Mouse (Mus musculus): Measurements from ENCODE around the gene Fis1. TPM values are rescaled to one million over a fixed set of nuclear protein-coding genes. Genes with fewer than 3 reads are reported as not detected.

Gene Fis1
- polyA plus RNA-seq, 1 experiment from 2014 or later, result 299 TPM

DNA sequence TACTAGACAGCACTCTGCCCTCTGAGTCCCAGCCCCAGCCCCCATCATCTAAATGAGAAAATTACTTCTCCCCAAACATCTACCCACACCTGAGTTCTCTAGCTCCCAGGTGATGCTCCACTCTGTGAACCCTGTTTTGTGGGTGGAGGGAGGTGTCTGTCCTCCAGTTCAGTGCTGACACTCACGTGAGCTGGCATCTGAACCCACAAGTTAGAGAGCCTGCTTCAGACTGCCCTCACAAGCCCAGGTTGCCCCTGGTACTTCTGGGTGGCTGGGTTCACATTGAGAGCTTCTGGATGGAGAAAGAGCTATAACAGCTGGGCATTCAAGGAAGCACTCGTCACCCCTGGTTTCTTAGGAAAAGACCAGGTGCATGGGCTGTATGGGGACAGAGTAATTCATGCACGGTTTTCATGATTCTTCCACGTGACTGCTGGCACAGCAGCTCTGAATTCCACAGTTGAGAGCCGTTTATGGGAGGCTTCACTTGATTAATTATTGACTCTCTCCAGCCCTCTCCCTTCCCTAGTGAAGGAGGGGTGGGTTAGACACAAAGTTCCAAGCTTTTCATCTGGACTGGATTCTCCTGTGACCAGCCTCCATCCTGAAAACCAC, 6.0 kb downstream of the Fis1 start:
- Histone ChIP-seq H3K4me3 (ENCODE audit: low read depth, low read length) (no peak overlapping the region), H3K4me2 (ENCODE audit: low read depth, severe bottlenecking) (no peak overlapping the region), H3K4me1 (ENCODE audit: control insufficient read depth, insufficient read depth, low read length) (peaks cover 2% of the 10 kb centered on the region; the same call in 1 of the 2 replicates), H3K9ac (ENCODE audit: low read length) (no peak overlapping the region), H3K27ac (replicated peaks; ENCODE audit: low read depth, low read length) (no peak overlapping the region), H3K27me3 (ENCODE audit: control insufficient read depth, insufficient read depth, low read length) (no peaks in the 10 kb centered on the region), H3K9me3 (ENCODE audit: control insufficient read depth, low read length) (no peaks in the 10 kb centered on the region), H3K36me3 (ENCODE audit: control insufficient read depth, insufficient read depth, low read length) (peaks cover 2% of the 10 kb centered on the region; the same call in 1 of the 2 replicates)
- DNase-seq (ENCODE audit: low spot score), result no peak
- WGBS, result 87% methylated on average over 5 of the region's 5 CpGs
- ATAC-seq (ENCODE audit: insufficient number of reproducible peaks, low FRiP score, low TSS enrichment, low read depth), result no peak

DNA sequence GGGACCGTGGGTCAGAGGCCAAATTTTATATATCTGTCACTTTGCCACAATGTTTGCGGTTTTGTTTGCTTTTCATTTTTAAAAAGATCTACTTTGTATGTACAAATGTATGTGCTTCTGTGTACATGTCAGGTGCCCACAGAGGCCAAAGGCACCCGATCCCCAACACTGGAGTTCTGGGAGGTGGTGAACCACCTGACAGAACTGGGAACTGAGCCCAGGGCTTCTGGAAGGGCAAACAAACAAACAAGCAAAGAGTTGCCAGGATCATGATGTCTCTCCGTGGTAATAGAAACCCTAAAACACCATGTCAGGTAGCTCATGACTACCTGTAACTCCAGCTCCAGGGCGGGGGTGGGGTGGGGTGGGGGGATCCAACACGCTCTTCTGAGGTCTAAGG, 7.0 kb downstream of the Fis1 start:
- H3K36me3 ChIP-seq (ENCODE audit: control insufficient read depth, insufficient read depth, low read length), result peaks cover 10% of the 10 kb centered on the region
- H3K27me3 ChIP-seq (ENCODE audit: control insufficient read depth, insufficient read depth, low read length), result no peaks in the 10 kb centered on the region
- no peak for ATAC-seq (ENCODE audit: insufficient number of reproducible peaks, low FRiP score, low TSS enrichment, low read depth)
- no peak overlapping the region for H3K9ac ChIP-seq (ENCODE audit: low read length)
- WGBS, result 91% methylated on average over 6 of the region's 6 CpGs
- no peaks in the 10 kb centered on the region for H3K9me3 ChIP-seq (ENCODE audit: control insufficient read depth, low read length)
- no peak overlapping the region for H3K4me3 ChIP-seq (ENCODE audit: low read depth, low read length)
- no peak for DNase-seq (ENCODE audit: low spot score)
- no peaks in the 10 kb centered on the region; the same call in 1 of the 2 replicates for H3K4me1 ChIP-seq (ENCODE audit: control insufficient read depth, insufficient read depth, low read length)
- no peak overlapping the region for H3K4me2 ChIP-seq (ENCODE audit: low read depth, severe bottlenecking)
- H3K27ac ChIP-seq (replicated peaks; ENCODE audit: low read depth, low read length), result no peak overlapping the region

DNA sequence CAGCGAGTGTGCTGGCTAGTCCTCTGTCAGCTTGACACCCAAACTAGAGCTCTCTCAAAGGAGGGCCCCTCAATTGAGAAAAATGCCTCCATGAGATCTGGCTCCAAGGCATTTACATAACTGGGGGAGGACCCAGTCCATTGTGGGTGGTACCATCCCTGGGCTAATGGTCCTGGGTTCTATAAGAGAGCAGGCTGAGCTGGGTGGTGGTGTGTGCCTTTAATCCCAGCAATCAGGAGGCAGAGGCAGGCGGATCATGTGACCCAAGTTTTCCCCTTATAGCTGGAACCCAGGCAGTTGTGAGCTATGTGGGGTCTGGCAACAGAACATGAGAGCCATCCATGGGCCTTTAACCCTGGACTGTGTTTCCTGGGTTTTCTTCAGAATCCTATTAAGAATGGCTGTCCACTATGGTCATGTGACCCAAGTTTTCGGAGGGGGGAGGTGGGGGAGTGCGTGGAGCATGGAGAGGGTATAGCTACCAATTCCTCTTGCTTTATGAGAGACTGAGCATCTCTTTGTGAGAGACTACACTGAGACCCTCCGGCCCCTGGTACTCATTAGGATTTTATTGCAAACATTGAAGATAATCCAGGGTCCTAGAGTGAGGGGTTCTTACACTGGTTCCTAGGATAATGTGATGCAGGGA, 8.4 kb downstream of the Fis1 start:
- Histone ChIP-seq H3K4me1 (ENCODE audit: control insufficient read depth, insufficient read depth, low read length) (no peaks in the 10 kb centered on the region; the same call in 1 of the 2 replicates), H3K4me3 (ENCODE audit: low read depth, low read length) (peak overlapping the region; percentile 68), H3K9me3 (ENCODE audit: control insufficient read depth, low read length) (no peaks in the 10 kb centered on the region), H3K36me3 (ENCODE audit: control insufficient read depth, insufficient read depth, low read length) (peaks cover 14% of the 10 kb centered on the region), H3K27ac (replicated peaks; ENCODE audit: low read depth, low read length) (peak overlapping the region; percentile 30; the same call in 1 of the 2 replicates), H3K27me3 (ENCODE audit: control insufficient read depth, insufficient read depth, low read length) (no peaks in the 10 kb centered on the region), H3K4me2 (ENCODE audit: low read depth, severe bottlenecking) (peak overlapping the region; percentile 85), H3K9ac (ENCODE audit: low read length) (peak overlapping the region; percentile 75)
- ATAC-seq (ENCODE audit: insufficient number of reproducible peaks, low FRiP score, low TSS enrichment, low read depth) (peak; percentile 7; the same call in 1 of the 2 replicates), DNase-seq (ENCODE audit: low spot score) (no peak)
- 21% methylated on average over 5 of the region's 5 CpGs for WGBS

DNA sequence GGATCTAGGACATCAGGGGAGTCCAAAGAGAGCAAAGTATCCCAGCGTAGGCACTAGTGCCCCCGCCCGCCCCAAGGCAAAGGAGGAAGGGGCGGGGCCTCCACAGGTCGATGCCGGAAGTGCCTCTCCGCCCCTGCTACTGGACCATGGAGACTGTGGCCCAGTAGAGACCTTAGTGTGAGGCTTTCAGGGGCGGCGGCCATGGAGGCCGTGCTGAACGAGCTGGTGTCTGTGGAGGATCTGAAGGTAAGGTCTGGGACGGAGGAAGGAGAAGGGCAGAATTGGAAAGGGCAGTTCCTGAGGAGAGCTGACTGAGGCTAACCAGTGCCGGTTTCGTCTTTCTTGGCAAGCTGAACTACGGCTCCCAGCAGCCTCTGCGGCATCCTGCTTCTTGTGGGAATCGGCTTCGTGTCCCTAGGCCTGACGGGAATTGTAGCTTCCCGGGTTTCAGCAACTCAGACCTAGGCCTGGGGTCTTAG, 8.9 kb downstream of the Fis1 start:
- under 1% methylated on average over 20 of the region's 20 CpGs for WGBS
- Histone ChIP-seq H3K27me3 (ENCODE audit: control insufficient read depth, insufficient read depth, low read length) (no peaks in the 10 kb centered on the region), H3K9ac (ENCODE audit: low read length) (peak overlapping the region; percentile 75), H3K4me3 (ENCODE audit: low read depth, low read length) (peak overlapping the region; percentile 68), H3K27ac (replicated peaks; ENCODE audit: low read depth, low read length) (peak overlapping the region; percentile 54), H3K36me3 (ENCODE audit: control insufficient read depth, insufficient read depth, low read length) (peaks cover 15% of the 10 kb centered on the region), H3K9me3 (ENCODE audit: control insufficient read depth, low read length) (no peaks in the 10 kb centered on the region), H3K4me1 (ENCODE audit: control insufficient read depth, insufficient read depth, low read length) (no peaks in the 10 kb centered on the region; the same call in 1 of the 2 replicates), H3K4me2 (ENCODE audit: low read depth, severe bottlenecking) (peak overlapping the region; percentile 85)
- DNase-seq (ENCODE audit: low spot score) (peak; percentile 91), ATAC-seq (ENCODE audit: insufficient number of reproducible peaks, low FRiP score, low TSS enrichment, low read depth) (peak; percentile 85)

DNA sequence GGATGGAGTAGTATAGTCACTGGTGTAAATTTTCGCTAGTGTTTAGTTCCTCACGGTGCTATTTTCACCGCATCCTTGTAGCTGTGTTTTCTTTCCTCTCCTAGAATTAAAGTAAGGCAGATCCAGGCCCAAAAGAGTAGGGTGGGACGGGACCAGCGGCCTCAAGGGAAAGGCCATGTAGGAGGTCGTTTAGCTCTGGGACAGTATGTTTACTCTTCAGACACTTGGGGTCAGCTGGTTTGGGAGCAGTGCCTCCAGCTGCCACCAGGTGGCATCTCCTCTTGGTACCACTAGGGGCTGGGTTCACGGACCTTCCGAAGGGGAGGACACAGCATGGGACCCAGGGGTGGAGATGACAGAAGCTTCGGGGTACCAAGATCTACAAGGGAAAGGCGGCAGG, 9.4 kb downstream of the Fis1 start:
- Histone ChIP-seq H3K9ac (ENCODE audit: low read length) (peak overlapping the region; percentile 75), H3K27me3 (ENCODE audit: control insufficient read depth, insufficient read depth, low read length) (no peaks in the 10 kb centered on the region), H3K4me3 (ENCODE audit: low read depth, low read length) (peak overlapping the region; percentile 68), H3K36me3 (ENCODE audit: control insufficient read depth, insufficient read depth, low read length) (peaks cover 17% of the 10 kb centered on the region), H3K4me1 (ENCODE audit: control insufficient read depth, insufficient read depth, low read length) (no peaks in the 10 kb centered on the region; the same call in 1 of the 2 replicates), H3K4me2 (ENCODE audit: low read depth, severe bottlenecking) (peak overlapping the region; percentile 85), H3K27ac (replicated peaks; ENCODE audit: low read depth, low read length) (peak overlapping the region; percentile 54), H3K9me3 (ENCODE audit: control insufficient read depth, low read length) (no peaks in the 10 kb centered on the region)
- ATAC-seq (ENCODE audit: insufficient number of reproducible peaks, low FRiP score, low TSS enrichment, low read depth) (peak; percentile 56), DNase-seq (ENCODE audit: low spot score) (peak; percentile 89)
- WGBS, result 2% methylated on average over 10 of the region's 10 CpGs

DNA sequence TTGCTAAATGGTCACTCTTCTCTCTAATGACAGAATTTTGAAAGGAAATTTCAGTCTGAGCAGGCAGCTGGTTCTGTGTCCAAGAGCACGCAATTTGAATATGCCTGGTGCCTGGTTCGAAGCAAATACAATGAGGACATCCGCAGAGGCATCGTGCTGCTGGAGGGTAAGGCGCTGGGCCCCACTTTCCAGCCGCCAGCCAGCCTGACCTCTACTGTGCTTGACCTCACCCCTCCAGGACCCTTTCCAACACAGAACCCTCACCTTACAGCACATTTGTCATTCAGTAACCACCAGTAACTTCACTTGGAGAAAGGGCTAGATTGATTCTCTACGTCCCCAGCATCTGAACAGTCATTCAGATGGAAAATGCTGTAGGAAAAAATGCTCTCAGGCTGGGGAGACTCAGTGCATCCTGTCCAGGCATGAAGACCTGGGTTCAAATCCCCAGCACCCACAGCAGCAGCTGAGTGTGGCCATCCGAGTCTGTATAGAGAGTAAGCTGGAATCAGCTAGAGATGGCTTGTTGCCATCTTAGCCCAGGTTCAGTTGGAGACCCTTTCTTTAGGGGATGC, 10.0 kb downstream of the Fis1 start:
- peaks cover 17% of the 10 kb centered on the region for H3K36me3 ChIP-seq (ENCODE audit: control insufficient read depth, insufficient read depth, low read length)
- 0 out of 2 replicates have a peak overlapping the region, but pooled peaks have one; percentile 30 for H3K9ac ChIP-seq (ENCODE audit: low read length)
- DNase-seq (ENCODE audit: low spot score), result no peak

DNA sequence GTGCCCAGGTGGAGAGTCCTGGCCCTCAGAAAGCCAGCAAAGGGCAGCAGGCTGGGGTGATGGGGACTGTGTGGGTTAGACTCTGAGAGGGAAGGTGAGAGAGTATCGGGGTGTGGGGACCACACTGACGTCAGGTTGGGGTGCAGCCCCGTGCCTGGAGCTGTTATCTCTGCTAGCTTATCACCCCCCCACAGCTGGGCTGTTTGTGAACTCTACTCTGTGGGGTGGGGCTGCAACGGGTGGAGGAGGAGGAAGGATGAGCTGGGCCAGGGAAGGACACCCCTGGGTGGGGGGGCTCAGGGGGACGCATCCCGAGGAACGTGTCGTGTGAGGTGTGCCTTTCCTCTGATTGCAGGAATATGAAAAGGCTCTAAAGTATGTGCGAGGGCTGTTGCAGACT, 12.1 kb downstream of the Fis1 start:
- DNase-seq (ENCODE audit: low spot score) (no peak), ATAC-seq (ENCODE audit: insufficient number of reproducible peaks, low FRiP score, low TSS enrichment, low read depth) (no peak)
- no peak overlapping the region for H3K27ac ChIP-seq (replicated peaks; ENCODE audit: low read depth, low read length)
- no peak overlapping the region for H3K4me2 ChIP-seq (ENCODE audit: low read depth, severe bottlenecking)
- H3K27me3 ChIP-seq (ENCODE audit: control insufficient read depth, insufficient read depth, low read length), result no peaks in the 10 kb centered on the region
- no peak overlapping the region for H3K4me3 ChIP-seq (ENCODE audit: low read depth, low read length)
- H3K4me1 ChIP-seq (ENCODE audit: control insufficient read depth, insufficient read depth, low read length), result no peaks in the 10 kb centered on the region; the same call in 1 of the 2 replicates
- H3K36me3 ChIP-seq (ENCODE audit: control insufficient read depth, insufficient read depth, low read length), result peaks cover 17% of the 10 kb centered on the region
- no peaks in the 10 kb centered on the region for H3K9me3 ChIP-seq (ENCODE audit: control insufficient read depth, low read length)
- WGBS, result 90% methylated on average over 9 of the region's 9 CpGs
- H3K9ac ChIP-seq (ENCODE audit: low read length), result no peak overlapping the region

More for the DNA sequence above, 10.0 kb downstream of the Fis1 start:
- Histone ChIP-seq H3K4me3 (ENCODE audit: low read depth, low read length) (peak overlapping the region; percentile 68), H3K4me2 (ENCODE audit: low read depth, severe bottlenecking) (peak overlapping the region; percentile 85), H3K9me3 (ENCODE audit: control insufficient read depth, low read length) (no peaks in the 10 kb centered on the region), H3K27ac (replicated peaks; ENCODE audit: low read depth, low read length) (no peak overlapping the region), H3K4me1 (ENCODE audit: control insufficient read depth, insufficient read depth, low read length) (no peaks in the 10 kb centered on the region; the same call in 1 of the 2 replicates), H3K27me3 (ENCODE audit: control insufficient read depth, insufficient read depth, low read length) (no peaks in the 10 kb centered on the region)
- ATAC-seq (ENCODE audit: insufficient number of reproducible peaks, low FRiP score, low TSS enrichment, low read depth), result no peak
- WGBS, result 78% methylated on average over 8 of the region's 8 CpGs

DNA sequence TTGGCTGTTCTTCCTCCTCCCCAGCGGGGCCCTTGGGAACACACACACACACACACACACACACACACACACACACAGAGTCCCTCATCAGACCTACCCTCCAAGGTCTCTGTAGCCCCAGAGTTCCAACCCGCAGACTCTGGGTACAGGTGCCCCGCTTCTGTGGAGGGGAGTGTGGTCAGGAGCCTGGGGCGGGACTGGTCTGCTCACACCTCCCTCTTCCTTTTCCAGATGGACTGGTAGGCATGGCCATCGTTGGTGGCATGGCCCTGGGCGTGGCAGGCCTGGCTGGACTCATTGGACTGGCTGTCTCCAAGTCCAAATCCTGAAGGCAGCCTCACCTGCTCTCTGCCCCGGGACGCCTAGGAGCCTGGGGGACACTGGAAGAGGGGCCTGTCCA, 12.6 kb downstream of the Fis1 start:
- peaks cover 17% of the 10 kb centered on the region for H3K36me3 ChIP-seq (ENCODE audit: control insufficient read depth, insufficient read depth, low read length)
- H3K4me1 ChIP-seq (ENCODE audit: control insufficient read depth, insufficient read depth, low read length), result no peaks in the 10 kb centered on the region; the same call in 1 of the 2 replicates
- no peaks in the 10 kb centered on the region for H3K9me3 ChIP-seq (ENCODE audit: control insufficient read depth, low read length)
- no peak for ATAC-seq (ENCODE audit: insufficient number of reproducible peaks, low FRiP score, low TSS enrichment, low read depth)
- no peak overlapping the region for H3K27ac ChIP-seq (replicated peaks; ENCODE audit: low read depth, low read length)
- H3K4me3 ChIP-seq (ENCODE audit: low read depth, low read length), result no peak overlapping the region
- WGBS, result 94% methylated on average over 7 of the region's 8 CpGs
- no peaks in the 10 kb centered on the region for H3K27me3 ChIP-seq (ENCODE audit: control insufficient read depth, insufficient read depth, low read length)
- no peak overlapping the region for H3K9ac ChIP-seq (ENCODE audit: low read length)
- no peak for DNase-seq (ENCODE audit: low spot score)
- no peak overlapping the region for H3K4me2 ChIP-seq (ENCODE audit: low read depth, severe bottlenecking)
